Mouse (Mus musculus): ENCODE measurements around the gene Tchh.

GRCm38 (mm10) chr3:93406992-93407391 is 35.1 kb upstream of the Tchh start:
- 0 out of 2 replicates have a peak, but pooled peaks have one; percentile 24 for TF ChIP-seq CTCF (IDR thresholded peaks at IDR 0.05; ENCODE audit: borderline replicate concordance, insufficient read depth, low read length)
- no peak for TF ChIP-seq POLR2A (IDR thresholded peaks at IDR 0.05; ENCODE audit: low read depth, low read length)
